Mouse (Mus musculus) kidney, embryonic 15.5 days (tissue): ENCODE data around the gene Capn15. TPM values are rescaled to one million over a fixed set of nuclear protein-coding genes. Genes with fewer than 3 reads are reported as not detected.

Experiments used
- ATAC-seq: fragments of 200-750 bp; cut with Nextera tagmentation; replicated peaks from 2 replicates; pipeline ENCODE4 v1.8.0; 2017; ENCODE audit warnings: moderate TSS enrichment; ENCODE audit not compliant: low FRiP score
- H3K27ac ChIP-seq: fragments of 300-500 bp; sonication (generic); 2 replicates; pipeline ENCODE4 v1.5.1; 2015; ENCODE audit warnings: mild to moderate bottlenecking, inconsistent platforms
- H3K27me3 ChIP-seq: fragments of 300-500 bp; sonication (generic); 2 replicates; pipeline ENCODE4 v1.6.1; 2015; ENCODE audit warnings: inconsistent platforms
- H3K36me3 ChIP-seq: fragments of 300-500 bp; sonication (generic); 2 replicates; pipeline ENCODE4 v1.6.1; 2015; ENCODE audit warnings: inconsistent platforms
- H3K4me1 ChIP-seq: fragments of 300-500 bp; sonication (generic); 2 replicates; pipeline ENCODE4 v1.6.1; 2015; ENCODE audit warnings: inconsistent platforms
- H3K4me2 ChIP-seq: fragments of 300-500 bp; sonication (generic); 2 replicates; pipeline ENCODE4 v1.6.1; 2015; ENCODE audit warnings: moderate library complexity, mild to moderate bottlenecking, inconsistent platforms
- H3K4me3 ChIP-seq: fragments of 300-500 bp; sonication (generic); replicated peaks from 2 replicates; pipeline ENCODE4 v1.5.1; 2015; ENCODE audit warnings: mild to moderate bottlenecking, inconsistent platforms
- H3K9ac ChIP-seq: fragments of 300-500 bp; sonication (generic); 2 replicates; pipeline ENCODE4 v1.6.1; 2015; ENCODE audit warnings: mild to moderate bottlenecking, inconsistent platforms
- H3K9me3 ChIP-seq: fragments of 300-500 bp; sonication (generic); replicated peaks from 2 replicates; pipeline ENCODE4 v1.6.1; 2016; ENCODE audit warnings: inconsistent platforms
- WGBS: fragments of 180-500 bp; shearing (Covaris S2); methylation state at CpG from one replicate; pipeline ENCODE4 v1.1.7; 2015; ENCODE audit warnings: mixed read lengths; 5-methylcytosine and 5-hydroxymethylcytosine counted together
- polyA plus RNA-seq: library from polyadenylated mRNA; unstranded; fragments of >200 nt; fragmentation: Nextera tagmentation; extraction: Ambion mirVana; gene quantifications from 2 replicates; pipeline ENCODE4 v1.2.1, GENCODE M21; 2015

Capn15 gene
- polyA plus RNA-seq, 1 experiment from 2014 or later = 31.6 TPM

- Histone ChIP-seq H3K4me3 (no peak overlapping the region), H3K4me1 (no peaks in the 10 kb centered on the region), H3K36me3 (peaks cover 63% of the 10 kb centered on the region), H3K27me3 (no peaks in the 10 kb centered on the region), H3K9me3 (no peaks in the 10 kb centered on the region), H3K4me2 (no peak overlapping the region), H3K9ac (no peak overlapping the region), H3K27ac (no peak overlapping the region)
- WGBS = 92% methylated on average over 4 of the region's 4 CpGs
- no peak for ATAC-seq
Measured at GRCm38 (mm10) chr17:25992274-25992673, 6.7 kb upstream of the Capn15 start.

- H3K27me3 ChIP-seq = no peaks in the 10 kb centered on the region
- WGBS = 88% methylated on average over 5 of the region's 5 CpGs
- peaks cover 4% of the 10 kb centered on the region; the same call in 1 of the 2 replicates for H3K4me1 ChIP-seq
- H3K4me3 ChIP-seq = no peak overlapping the region
- H3K4me2 ChIP-seq = no peak overlapping the region
- no peak overlapping the region for H3K27ac ChIP-seq
- no peak for ATAC-seq
- no peak overlapping the region for H3K9ac ChIP-seq
- peaks cover 54% of the 10 kb centered on the region for H3K36me3 ChIP-seq
- H3K9me3 ChIP-seq = no peaks in the 10 kb centered on the region
Measured at GRCm38 (mm10) chr17:25990331-25990730, 4.7 kb upstream of the Capn15 start.

DNA sequence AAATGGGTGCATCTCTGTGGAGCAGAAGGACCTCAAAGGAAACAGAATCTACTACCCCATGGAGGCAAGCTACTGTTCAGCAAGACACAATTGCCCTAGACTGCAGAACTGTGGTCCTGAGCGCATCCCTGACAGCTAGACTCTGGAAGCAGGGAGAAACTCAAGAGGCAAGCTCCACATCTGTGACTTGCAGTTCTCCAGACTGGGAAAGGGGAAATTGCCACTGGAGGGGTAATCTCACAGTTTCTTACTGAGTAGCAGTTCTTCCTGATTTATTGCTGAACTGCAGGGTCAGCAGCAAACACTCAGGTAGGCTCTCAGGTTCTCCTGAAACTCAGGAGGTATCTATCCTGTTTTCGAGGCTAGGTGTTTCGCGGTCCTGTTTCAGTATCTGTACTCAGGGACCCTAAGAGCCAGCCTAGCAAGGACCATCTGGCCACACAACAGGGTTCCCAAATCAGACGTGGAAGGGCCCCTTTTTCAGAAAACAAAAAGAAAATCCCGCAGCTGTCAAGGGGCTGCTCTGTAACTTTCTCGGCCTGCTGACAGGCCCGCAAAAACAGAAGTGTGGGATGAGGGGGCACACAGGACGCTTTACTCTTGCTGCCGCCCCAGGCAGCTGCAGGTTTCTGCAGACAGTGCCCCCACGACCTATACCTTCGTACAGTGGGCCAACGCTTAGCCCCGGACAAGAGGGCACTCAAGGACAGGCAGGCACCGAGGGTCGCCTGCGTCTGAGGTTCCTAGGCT is 865 bp downstream of the Capn15 start:
- ATAC-seq = no peak
- Histone ChIP-seq H3K4me2 (peak overlapping the region; percentile 90), H3K27ac (peak overlapping the region; percentile 90), H3K4me3 (peak overlapping the region; percentile 87), H3K9ac (peak overlapping the region; percentile 91), H3K9me3 (no peaks in the 10 kb centered on the region), H3K27me3 (no peaks in the 10 kb centered on the region), H3K36me3 (peaks cover 9% of the 10 kb centered on the region), H3K4me1 (peaks cover 28% of the 10 kb centered on the region)
- WGBS = 10% methylated on average over 17 of the region's 17 CpGs

DNA sequence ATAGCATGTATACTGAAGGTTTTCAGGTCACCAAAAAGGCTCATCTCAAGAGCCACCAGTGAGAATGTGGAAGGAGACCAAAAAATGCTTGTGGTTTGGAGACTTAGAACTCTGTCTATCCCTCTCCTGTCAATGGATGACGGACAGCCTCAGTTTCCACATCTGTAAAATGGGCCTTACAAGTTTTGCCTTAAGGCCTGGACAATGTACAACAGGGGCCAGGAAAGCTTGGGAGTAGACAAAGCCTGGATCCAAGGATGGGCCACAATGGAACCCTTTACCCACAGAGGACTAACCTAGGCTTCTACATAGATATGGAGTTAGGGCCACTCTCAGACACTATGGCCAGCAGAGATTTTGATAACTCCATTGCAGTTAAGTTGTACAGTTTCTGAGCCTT is 1.5 kb downstream of the Capn15 start:
- H3K9ac ChIP-seq = no peak overlapping the region
- no peak overlapping the region for H3K27ac ChIP-seq
- peaks cover 3% of the 10 kb centered on the region for H3K36me3 ChIP-seq
- peak overlapping the region; percentile 87 for H3K4me3 ChIP-seq
- WGBS = 95% methylated on average over 1 of the region's 1 CpGs
- H3K9me3 ChIP-seq = no peaks in the 10 kb centered on the region
- no peak for ATAC-seq
- H3K4me1 ChIP-seq = peaks cover 30% of the 10 kb centered on the region
- no peaks in the 10 kb centered on the region for H3K27me3 ChIP-seq
- H3K4me2 ChIP-seq = peak overlapping the region; percentile 90

DNA sequence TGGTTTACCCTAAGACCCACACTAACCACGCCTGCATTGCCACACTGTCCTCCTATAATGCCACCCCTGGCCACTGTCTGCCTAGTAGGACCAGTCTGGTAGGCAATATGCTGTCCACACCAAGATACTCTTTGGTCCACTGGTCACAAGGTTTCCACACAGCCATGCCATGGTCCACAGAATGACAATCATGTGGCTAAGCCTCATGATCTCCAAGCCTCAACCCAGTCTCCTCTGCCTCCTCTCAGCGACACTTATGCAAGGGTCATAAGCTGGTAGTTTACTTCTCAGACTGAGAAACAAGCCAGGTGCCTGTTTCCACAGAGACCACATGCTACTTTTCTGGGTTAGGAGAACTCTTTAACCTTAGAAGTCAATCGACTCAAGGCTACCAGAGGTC is 2.7 kb downstream of the Capn15 start:
- Histone ChIP-seq H3K4me3 (no peak overlapping the region), H3K9ac (no peak overlapping the region), H3K4me1 (peaks cover 30% of the 10 kb centered on the region), H3K9me3 (no peaks in the 10 kb centered on the region), H3K27ac (no peak overlapping the region), H3K36me3 (peaks cover 2% of the 10 kb centered on the region; the same call in 1 of the 2 replicates), H3K27me3 (no peaks in the 10 kb centered on the region), H3K4me2 (no peak overlapping the region)
- WGBS = 70% methylated on average over 3 of the region's 3 CpGs
- ATAC-seq = no peak

- Histone ChIP-seq H3K4me2 (no peak overlapping the region), H3K36me3 (peaks cover 4% of the 10 kb centered on the region; the same call in 1 of the 2 replicates), H3K27me3 (no peaks in the 10 kb centered on the region), H3K27ac (no peak overlapping the region), H3K9ac (no peak overlapping the region), H3K9me3 (no peaks in the 10 kb centered on the region), H3K4me3 (no peak overlapping the region), H3K4me1 (peaks cover 26% of the 10 kb centered on the region)
- ATAC-seq = no peak
- 78% methylated on average over 5 of the region's 5 CpGs for WGBS
Measured at GRCm38 (mm10) chr17:25980854-25981253, 4.7 kb downstream of the Capn15 start.

GRCm38 (mm10) chr17:25979829-25980738 is 5.5 kb downstream of the Capn15 start:
- no peak overlapping the region for H3K4me3 ChIP-seq
- no peaks in the 10 kb centered on the region for H3K27me3 ChIP-seq
- no peak for ATAC-seq
- 84% methylated on average over 5 of the region's 5 CpGs for WGBS
- peak overlapping the region; percentile 28; the same call in 1 of the 2 replicates for H3K27ac ChIP-seq
- no peak overlapping the region for H3K4me2 ChIP-seq
- H3K36me3 ChIP-seq = peaks cover 4% of the 10 kb centered on the region; the same call in 1 of the 2 replicates
- peaks cover 26% of the 10 kb centered on the region for H3K4me1 ChIP-seq
- H3K9ac ChIP-seq = 0 out of 2 replicates have a peak overlapping the region, but pooled peaks have one; percentile 11
- no peaks in the 10 kb centered on the region for H3K9me3 ChIP-seq

- H3K27me3 ChIP-seq = no peaks in the 10 kb centered on the region
- 81% methylated on average over 4 of the region's 4 CpGs for WGBS
- peaks cover 6% of the 10 kb centered on the region; the same call in 1 of the 2 replicates for H3K36me3 ChIP-seq
- ATAC-seq = no peak
- H3K4me3 ChIP-seq = no peak overlapping the region
- no peak overlapping the region for H3K4me2 ChIP-seq
- no peak overlapping the region for H3K27ac ChIP-seq
- no peak overlapping the region for H3K9ac ChIP-seq
- no peaks in the 10 kb centered on the region for H3K9me3 ChIP-seq
- H3K4me1 ChIP-seq = peaks cover 22% of the 10 kb centered on the region
Measured at GRCm38 (mm10) chr17:25970954-25971707, 14.5 kb downstream of the Capn15 start.

DNA sequence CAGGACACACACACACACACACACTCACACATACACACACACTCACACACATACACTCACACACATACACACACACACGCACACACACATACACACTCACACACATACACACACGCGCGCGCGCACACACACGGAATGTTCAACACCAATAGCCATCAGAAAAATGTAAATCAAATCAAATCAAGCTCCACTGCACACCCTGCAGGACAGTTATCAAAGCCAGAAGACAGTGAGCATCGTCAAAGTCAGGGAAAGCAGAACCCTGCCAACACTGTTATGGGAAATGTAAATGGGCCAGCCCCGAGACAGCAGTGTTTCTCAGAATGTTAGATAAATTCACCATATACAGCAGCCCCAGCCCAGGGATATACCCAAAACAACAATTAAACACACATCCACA is 15.1 kb downstream of the Capn15 start:
- Histone ChIP-seq H3K4me1 (peaks cover 22% of the 10 kb centered on the region), H3K4me2 (no peak overlapping the region), H3K9ac (no peak overlapping the region), H3K9me3 (no peaks in the 10 kb centered on the region), H3K27ac (no peak overlapping the region), H3K4me3 (no peak overlapping the region), H3K36me3 (peaks cover 6% of the 10 kb centered on the region; the same call in 1 of the 2 replicates), H3K27me3 (no peaks in the 10 kb centered on the region)
- WGBS = 92% methylated on average over 9 of the region's 9 CpGs
- ATAC-seq = no peak

- Histone ChIP-seq H3K36me3 (peaks cover 20% of the 10 kb centered on the region), H3K27ac (peak overlapping the region; percentile 61; the same call in 1 of the 2 replicates), H3K9me3 (no peaks in the 10 kb centered on the region), H3K27me3 (no peaks in the 10 kb centered on the region), H3K4me3 (no peak overlapping the region), H3K4me2 (no peak overlapping the region), H3K9ac (no peak overlapping the region), H3K4me1 (peaks cover 22% of the 10 kb centered on the region)
- 43% methylated on average over 1 of the region's 1 CpGs for WGBS
- ATAC-seq = peak; percentile 84
Measured at GRCm38 (mm10) chr17:25968176-25968575, 17.4 kb downstream of the Capn15 start.

DNA sequence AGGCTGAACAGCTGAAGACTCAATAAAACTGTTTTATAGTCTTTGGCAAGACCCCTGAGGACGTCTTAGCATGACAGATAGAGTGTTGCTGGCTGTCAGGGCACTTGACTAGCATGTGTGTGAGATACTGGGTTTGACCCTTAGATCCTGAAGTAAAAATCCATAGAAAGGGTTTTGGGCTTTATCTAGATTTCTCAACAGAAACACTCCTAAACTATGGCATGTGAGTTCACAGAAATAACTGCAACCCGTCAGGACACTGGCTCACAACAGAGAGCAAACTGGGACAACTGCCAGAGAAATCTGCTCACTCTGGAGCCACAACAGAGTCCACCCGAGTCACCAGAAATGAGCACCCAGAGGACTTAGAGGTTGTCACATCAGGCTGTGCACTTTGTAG is 17.9 kb downstream of the Capn15 start:
- H3K4me2 ChIP-seq = no peak overlapping the region

More for the DNA sequence above, 17.9 kb downstream of the Capn15 start:
- Histone ChIP-seq H3K9me3 (no peaks in the 10 kb centered on the region), H3K36me3 (peaks cover 21% of the 10 kb centered on the region), H3K9ac (no peak overlapping the region), H3K4me1 (peaks cover 22% of the 10 kb centered on the region), H3K4me3 (no peak overlapping the region), H3K27ac (peak overlapping the region; percentile 61), H3K27me3 (no peaks in the 10 kb centered on the region)
- ATAC-seq = no peak
- WGBS = 38% methylated on average over 3 of the region's 3 CpGs
